Mouse (Mus musculus): ENCODE measurements around the gene Tmbim6. TPM values are rescaled to one million over a fixed set of nuclear protein-coding genes. Genes with fewer than 3 reads are reported as not detected.

Tmbim6 gene
- total RNA-seq, 2 experiments from 2014 or later = 197 to 201 TPM

GRCm38 (mm10) chr15:99454585-99455279 is 62.0 kb downstream of the Tmbim6 start:
- DNase-seq = no peak

- no peak for DNase-seq
Measured at GRCm38 (mm10) chr15:99455415-99455814, 62.7 kb downstream of the Tmbim6 start.

- DNase-seq = no peak
Measured at GRCm38 (mm10) chr15:99456338-99456962, 63.8 kb downstream of the Tmbim6 start.

GRCm38 (mm10) chr15:99456963-99457605 is 64.4 kb downstream of the Tmbim6 start:
- DNase-seq = peak; percentile 75

GRCm38 (mm10) chr15:99457606-99458401 is 65.1 kb downstream of the Tmbim6 start, which contains the start of gene Nckap5l:
Gene Nckap5l, minus strand, starts transcription at chr15:99457748.
- peak; percentile 96 for DNase-seq

Other genes starting within 250 kb of the Tmbim6 start
- under 1 TPM; 0.41 to 0.54 TPM for gene Kcnh3, start 168.0 kb upstream of the Tmbim6 start, total RNA-seq (2021)
- 10 to 100 TPM; 82.4 to 88.4 TPM for gene Mcrs1, start 140.9 kb upstream of the Tmbim6 start, total RNA-seq (2021)
- gene Prpf40b, start 97.8 kb upstream of the Tmbim6 start, total RNA-seq (2021) = 10 to 100 TPM; 36.5 to 41.4 TPM
- gene Fam186b, start 97.0 kb upstream of the Tmbim6 start, total RNA-seq (2021) = under 1 TPM in 1 of 2 experiments, not detected in 1; 0.17 TPM
- 10 to 100 TPM; 42.6 to 44.4 TPM for gene Fmnl3, start 22.4 kb upstream of the Tmbim6 start, total RNA-seq (2021)
- 10 to 100 TPM; 20.0 to 23.6 TPM for gene Nckap5l, start 64.9 kb downstream of the Tmbim6 start, total RNA-seq (2021)
- 1 to 10 TPM; 4.9 to 5.0 TPM for gene Bcdin3d, start 81.8 kb downstream of the Tmbim6 start, total RNA-seq (2021)
- gene Faim2, start 135.3 kb downstream of the Tmbim6 start, total RNA-seq (2021) = not detected
- not detected for gene Aqp2, start 186.2 kb downstream of the Tmbim6 start, total RNA-seq (2021)
- under 1 TPM in 1 of 2 experiments, not detected in 1; 0.57 TPM for gene Aqp5, start 197.9 kb downstream of the Tmbim6 start, total RNA-seq (2021)
- not detected for gene Aqp6, start 208.5 kb downstream of the Tmbim6 start, total RNA-seq (2021)